Mouse (Mus musculus): ENCODE data around the gene Gskip. TPM values are rescaled to one million over a fixed set of nuclear protein-coding genes. Genes with fewer than 3 reads are reported as not detected.
A peak's percentile ranks its signal among the peaks of the same experiment; 100 is the strongest.

Gene Gskip
- total RNA-seq, 1 experiment, result 7.2 TPM

DNA sequence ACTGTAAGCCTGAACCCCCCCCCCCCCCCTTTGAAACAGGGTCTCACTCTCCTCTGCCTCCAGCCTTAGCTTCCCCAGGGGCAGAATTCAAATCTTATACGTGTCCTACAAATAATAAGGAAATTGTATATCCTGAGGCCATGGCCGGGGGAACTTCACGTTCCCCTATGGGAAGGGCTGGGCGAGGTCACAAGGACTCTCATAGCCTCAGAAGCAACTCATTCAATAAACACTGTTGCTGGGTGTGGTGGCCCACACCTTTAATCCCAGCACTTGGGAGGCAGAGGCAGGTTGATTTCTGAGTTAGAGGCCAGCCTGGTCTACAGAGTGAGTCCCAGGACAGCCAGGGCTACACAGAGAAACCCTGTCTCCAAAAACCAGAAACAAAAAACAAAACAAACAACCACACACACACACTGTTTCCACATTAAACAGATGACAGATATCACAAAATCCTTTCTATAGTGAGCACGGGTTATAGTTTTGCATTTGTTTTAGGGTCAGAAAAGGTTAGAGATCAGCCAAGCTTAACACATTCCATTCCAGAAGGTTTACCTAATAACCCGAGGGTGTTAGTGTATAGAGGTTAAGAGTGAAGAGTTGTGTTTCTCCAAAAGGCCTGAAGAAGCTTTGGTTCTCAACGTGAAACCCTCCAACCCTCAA is 50.7 kb downstream of the Gskip start:
- in situ Hi-C loops (cut with MboI; ENCODE audit: low sequenced_read_pairs in 2 of 2, unreplicated experiment in 2 of 2), result no loop called here
- no peaks in the 10 kb centered on the region for H3K36me3 ChIP-seq (ENCODE audit: control insufficient read depth, insufficient read depth, low read length, poor library complexity, severe bottlenecking)
- TF ChIP-seq HCFC1 (IDR thresholded peaks at IDR 0.05; ENCODE audit: borderline replicate concordance, insufficient read depth, low read length) (no peak), ZC3H11A (IDR thresholded peaks at IDR 0.05; ENCODE audit: borderline replicate concordance, low read depth, low read length) (no peak), CHD2 (IDR thresholded peaks at IDR 0.05; ENCODE audit: low read depth, low read length) (no peak), MAFK (IDR thresholded peaks at IDR 0.05; ENCODE audit: insufficient read depth, low read depth, low read length) (no peak), ZNF384 (IDR thresholded peaks at IDR 0.05; ENCODE audit: low read depth, low read length) (no peak)
- H3K27ac ChIP-seq (ENCODE audit: insufficient read depth, low read depth, low read length, poor library complexity, severe bottlenecking), result peak overlapping the region; percentile 83
- no peak overlapping the region for H3K9ac ChIP-seq (ENCODE audit: insufficient read depth, low read depth, low read length, poor library complexity, severe bottlenecking)
- H3K4me3 ChIP-seq (ENCODE audit: insufficient read depth in 1 of 2, low read depth in 1 of 2, low read length in 2 of 2, poor library complexity in 1 of 2, severe bottlenecking in 1 of 2), result no peak overlapping the region
- DNase-seq (ENCODE audit: low read depth, low spot score), result no peak
- no peaks in the 10 kb centered on the region for H3K9me3 ChIP-seq (ENCODE audit: control insufficient read depth, insufficient read depth, low read depth, low read length)
- peaks cover 6 to 28% of the 10 kb centered on the region in 2 experiments; a peak in 3 of 4 replicates for H3K4me1 ChIP-seq (ENCODE audit: control insufficient read depth in 2 of 2, insufficient read depth in 2 of 2, low read length in 2 of 2, poor library complexity in 1 of 2)

- Histone ChIP-seq H3K36me3 (ENCODE audit: control insufficient read depth, insufficient read depth, low read length, poor library complexity, severe bottlenecking) (no peaks in the 10 kb centered on the region; the same call in 1 of the 2 replicates), H3K4me3 (ENCODE audit: insufficient read depth in 1 of 2, low read depth in 1 of 2, low read length in 2 of 2, poor library complexity in 1 of 2, severe bottlenecking in 1 of 2) (no peak overlapping the region), H3K4me1 (ENCODE audit: control insufficient read depth in 2 of 2, insufficient read depth in 2 of 2, low read length in 2 of 2, poor library complexity in 1 of 2) (peaks cover 6 to 26% of the 10 kb centered on the region in 2 experiments; a peak in 3 of 4 replicates), H3K9ac (ENCODE audit: insufficient read depth, low read depth, low read length, poor library complexity, severe bottlenecking) (no peak overlapping the region), H3K27ac (ENCODE audit: insufficient read depth, low read depth, low read length, poor library complexity, severe bottlenecking) (peak overlapping the region; percentile 83), H3K9me3 (ENCODE audit: control insufficient read depth, insufficient read depth, low read depth, low read length) (no peaks in the 10 kb centered on the region)
- DNase-seq (ENCODE audit: low read depth, low spot score), result no peak
- TF ChIP-seq ZNF384 (IDR thresholded peaks at IDR 0.05; ENCODE audit: low read depth, low read length) (no peak), MAFK (IDR thresholded peaks at IDR 0.05; ENCODE audit: insufficient read depth, low read depth, low read length) (no peak), CHD2 (IDR thresholded peaks at IDR 0.05; ENCODE audit: low read depth, low read length) (no peak), ZC3H11A (IDR thresholded peaks at IDR 0.05; ENCODE audit: borderline replicate concordance, low read depth, low read length) (no peak), HCFC1 (IDR thresholded peaks at IDR 0.05; ENCODE audit: borderline replicate concordance, insufficient read depth, low read length) (no peak)
- in situ Hi-C loops (cut with MboI; ENCODE audit: low sequenced_read_pairs in 2 of 2, unreplicated experiment in 2 of 2), result no loop called here
These were observed 51.2 kb downstream of the Gskip start for GRCm38 (mm10) chr12:105735889-105736251.

GRCm38 (mm10) chr12:105738316-105739096 is 53.9 kb downstream of the Gskip start:
- H3K27ac ChIP-seq (ENCODE audit: insufficient read depth, low read depth, low read length, poor library complexity, severe bottlenecking), result peak overlapping the region; percentile 23; the same call in 1 of the 2 replicates
- in situ Hi-C loops (cut with MboI; ENCODE audit: low sequenced_read_pairs in 2 of 2, unreplicated experiment in 2 of 2), result no loop called here
- no peaks in the 10 kb centered on the region; the same call in 1 of the 2 replicates for H3K36me3 ChIP-seq (ENCODE audit: control insufficient read depth, insufficient read depth, low read length, poor library complexity, severe bottlenecking)
- H3K9ac ChIP-seq (ENCODE audit: insufficient read depth, low read depth, low read length, poor library complexity, severe bottlenecking), result no peak overlapping the region
- no peaks in the 10 kb centered on the region for H3K9me3 ChIP-seq (ENCODE audit: control insufficient read depth, insufficient read depth, low read depth, low read length)
- TF ChIP-seq ZNF384 (IDR thresholded peaks at IDR 0.05; ENCODE audit: low read depth, low read length) (no peak), ZC3H11A (IDR thresholded peaks at IDR 0.05; ENCODE audit: borderline replicate concordance, low read depth, low read length) (no peak), MAFK (IDR thresholded peaks at IDR 0.05; ENCODE audit: insufficient read depth, low read depth, low read length) (no peak), HCFC1 (IDR thresholded peaks at IDR 0.05; ENCODE audit: borderline replicate concordance, insufficient read depth, low read length) (no peak), CHD2 (IDR thresholded peaks at IDR 0.05; ENCODE audit: low read depth, low read length) (no peak)
- H3K4me3 ChIP-seq (ENCODE audit: insufficient read depth in 1 of 2, low read depth in 1 of 2, low read length in 2 of 2, poor library complexity in 1 of 2, severe bottlenecking in 1 of 2), result no peak overlapping the region
- DNase-seq (ENCODE audit: low read depth, low spot score), result no peak
- H3K4me1 ChIP-seq (ENCODE audit: control insufficient read depth in 2 of 2, insufficient read depth in 2 of 2, low read length in 2 of 2, poor library complexity in 1 of 2), result peaks cover 4 to 24% of the 10 kb centered on the region in 2 experiments; a peak in 3 of 4 replicates

- H3K4me1 ChIP-seq (ENCODE audit: control insufficient read depth in 2 of 2, insufficient read depth in 2 of 2, low read length in 2 of 2, poor library complexity in 1 of 2), result peaks cover 4 to 20% of the 10 kb centered on the region in 2 experiments; a peak in 3 of 4 replicates
- in situ Hi-C loops (cut with MboI; ENCODE audit: low sequenced_read_pairs in 2 of 2, unreplicated experiment in 2 of 2), result no loop called here
- H3K4me3 ChIP-seq (ENCODE audit: insufficient read depth in 1 of 2, low read depth in 1 of 2, low read length in 2 of 2, poor library complexity in 1 of 2, severe bottlenecking in 1 of 2), result no peak overlapping the region
- no peak overlapping the region for H3K9ac ChIP-seq (ENCODE audit: insufficient read depth, low read depth, low read length, poor library complexity, severe bottlenecking)
- no peak for DNase-seq (ENCODE audit: low read depth, low spot score)
- no peaks in the 10 kb centered on the region; the same call in 1 of the 2 replicates for H3K36me3 ChIP-seq (ENCODE audit: control insufficient read depth, insufficient read depth, low read length, poor library complexity, severe bottlenecking)
- no peaks in the 10 kb centered on the region for H3K9me3 ChIP-seq (ENCODE audit: control insufficient read depth, insufficient read depth, low read depth, low read length)
- H3K27ac ChIP-seq (ENCODE audit: insufficient read depth, low read depth, low read length, poor library complexity, severe bottlenecking), result no peak overlapping the region; the same call in 1 of the 2 replicates
- TF ChIP-seq MAFK (IDR thresholded peaks at IDR 0.05; ENCODE audit: insufficient read depth, low read depth, low read length) (no peak), ZNF384 (IDR thresholded peaks at IDR 0.05; ENCODE audit: low read depth, low read length) (no peak), ZC3H11A (IDR thresholded peaks at IDR 0.05; ENCODE audit: borderline replicate concordance, low read depth, low read length) (no peak), HCFC1 (IDR thresholded peaks at IDR 0.05; ENCODE audit: borderline replicate concordance, insufficient read depth, low read length) (no peak), CHD2 (IDR thresholded peaks at IDR 0.05; ENCODE audit: low read depth, low read length) (no peak)
These were observed 55.0 kb downstream of the Gskip start for GRCm38 (mm10) chr12:105739656-105740055.

Measured in ES-E14 (cell line).